Mouse (Mus musculus) kidney, embryonic 14.5 days (tissue): ENCODE data around the gene Dstn. TPM values are rescaled to one million over a fixed set of nuclear protein-coding genes. Genes with fewer than 3 reads are reported as not detected.

Experiments used
- ATAC-seq: fragments of 200-750 bp; cut with Nextera tagmentation; 2 replicates; pipeline ENCODE4 v1.8.0; 2017; ENCODE audit warnings: moderate number of reproducible peaks, mild to moderate bottlenecking, moderate TSS enrichment, moderate library complexity; ENCODE audit not compliant: low FRiP score, low TSS enrichment
- H3K27ac ChIP-seq: fragments of 300-500 bp; sonication (generic); 2 replicates; pipeline ENCODE4 v1.5.1; 2014; ENCODE audit warnings: low read depth, mild to moderate bottlenecking, low read length, moderate library complexity, mixed read lengths
- H3K27me3 ChIP-seq: fragments of 300-500 bp; sonication (generic); 2 replicates; pipeline ENCODE4 v1.6.1; 2014; ENCODE audit warnings: mild to moderate bottlenecking, low read length; ENCODE audit not compliant: control insufficient read depth, insufficient read depth
- H3K36me3 ChIP-seq: fragments of 300-500 bp; sonication (generic); 2 replicates; pipeline ENCODE4 v1.6.1; 2014; ENCODE audit warnings: low read length, mixed read lengths; ENCODE audit not compliant: control insufficient read depth, insufficient read depth
- H3K4me1 ChIP-seq: fragments of 300-500 bp; sonication (generic); 2 replicates; pipeline ENCODE4 v1.6.1; 2014; ENCODE audit warnings: low read length, mixed read lengths; ENCODE audit not compliant: control insufficient read depth, insufficient read depth
- H3K4me2 ChIP-seq: fragments of 300-500 bp; sonication (generic); replicated peaks from 2 replicates; pipeline ENCODE4 v1.6.1; 2014; ENCODE audit warnings: low read depth, mild to moderate bottlenecking, low read length
- H3K4me3 ChIP-seq: fragments of 300-500 bp; sonication (generic); 2 replicates; pipeline ENCODE4 v1.5.1; 2014; ENCODE audit warnings: mild to moderate bottlenecking, low read length
- H3K9ac ChIP-seq: fragments of 300-500 bp; sonication (generic); 2 replicates; pipeline ENCODE4 v1.6.1; 2014; ENCODE audit warnings: low read depth, mild to moderate bottlenecking, low read length, moderate library complexity
- H3K9me3 ChIP-seq: fragments of 300-500 bp; sonication (generic); 2 replicates; pipeline ENCODE4 v1.6.1; 2016; ENCODE audit warnings: low read length; ENCODE audit not compliant: control insufficient read depth
- WGBS: fragments of 180-500 bp; shearing (Covaris S2); extraction: QIAGEN DNeasy Blood & Tissue Kit; methylation state at CpG from one replicate; pipeline ENCODE4 v1.1.7; 2014; 5-methylcytosine and 5-hydroxymethylcytosine counted together
- polyA plus RNA-seq: library from polyadenylated mRNA; unstranded; fragments of >200 nt; fragmentation: Nextera tagmentation; extraction: Ambion mirVana; gene quantifications from 2 replicates; pipeline ENCODE4 v1.2.1, GENCODE M21; 2014

The Dstn gene
- polyA plus RNA-seq, 1 experiment from 2014 or later, result 404 TPM

GRCm38 (mm10) chr2:143963318-143963717 is 48.2 kb downstream of the Dstn start:
- Histone ChIP-seq H3K27me3 (no peaks in the 10 kb centered on the region), H3K4me1 (no peaks in the 10 kb centered on the region), H3K4me2 (no peak overlapping the region), H3K4me3 (no peak overlapping the region), H3K36me3 (peaks cover 77% of the 10 kb centered on the region), H3K9ac (no peak overlapping the region), H3K27ac (no peak overlapping the region), H3K9me3 (no peaks in the 10 kb centered on the region)
- ATAC-seq, result peak; percentile 49; the same call in 1 of the 2 replicates
- WGBS, result 100% methylated on average over 1 of the region's 1 CpGs

- Histone ChIP-seq H3K4me1 (no peaks in the 10 kb centered on the region), H3K9me3 (no peaks in the 10 kb centered on the region), H3K27me3 (no peaks in the 10 kb centered on the region), H3K36me3 (peaks cover 96% of the 10 kb centered on the region), H3K4me3 (no peak overlapping the region), H3K27ac (no peak overlapping the region), H3K9ac (no peak overlapping the region), H3K4me2 (no peak overlapping the region)
- no peak for ATAC-seq
- 83% methylated on average over 7 of the region's 7 CpGs for WGBS
Observed at GRCm38 (mm10) chr2:143969260-143969659, 54.1 kb downstream of the Dstn start.

GRCm38 (mm10) chr2:143970841-143971240 is 55.7 kb downstream of the Dstn start:
- no peak for ATAC-seq
- H3K4me2 ChIP-seq, result no peak overlapping the region
- H3K4me3 ChIP-seq, result no peak overlapping the region
- H3K36me3 ChIP-seq, result peaks cover 87% of the 10 kb centered on the region
- no peak overlapping the region for H3K9ac ChIP-seq
- H3K4me1 ChIP-seq, result no peaks in the 10 kb centered on the region
- H3K9me3 ChIP-seq, result no peaks in the 10 kb centered on the region
- H3K27me3 ChIP-seq, result no peaks in the 10 kb centered on the region
- 89% methylated on average over 2 of the region's 2 CpGs for WGBS
- no peak overlapping the region for H3K27ac ChIP-seq

- Histone ChIP-seq H3K4me2 (no peak overlapping the region), H3K27ac (no peak overlapping the region), H3K27me3 (no peaks in the 10 kb centered on the region), H3K9ac (no peak overlapping the region), H3K4me3 (no peak overlapping the region), H3K9me3 (no peaks in the 10 kb centered on the region), H3K36me3 (peaks cover 76% of the 10 kb centered on the region), H3K4me1 (no peaks in the 10 kb centered on the region)
- no peak for ATAC-seq
- WGBS, result 79% methylated on average over 2 of the region's 2 CpGs
Observed at GRCm38 (mm10) chr2:143971887-143972286, 56.8 kb downstream of the Dstn start.

GRCm38 (mm10) chr2:143973161-143973560 is 58.0 kb downstream of the Dstn start:
- H3K27ac ChIP-seq, result no peak overlapping the region
- H3K9ac ChIP-seq, result no peak overlapping the region
- H3K4me1 ChIP-seq, result no peaks in the 10 kb centered on the region
- peaks cover 64% of the 10 kb centered on the region for H3K36me3 ChIP-seq
- H3K4me2 ChIP-seq, result no peak overlapping the region
- 92% methylated on average over 7 of the region's 7 CpGs for WGBS
- H3K9me3 ChIP-seq, result no peaks in the 10 kb centered on the region
- no peaks in the 10 kb centered on the region for H3K27me3 ChIP-seq
- ATAC-seq, result no peak
- no peak overlapping the region for H3K4me3 ChIP-seq

GRCm38 (mm10) chr2:143975146-143975649 is 60.1 kb downstream of the Dstn start:
- Histone ChIP-seq H3K4me2 (no peak overlapping the region), H3K36me3 (peaks cover 52% of the 10 kb centered on the region), H3K4me3 (no peak overlapping the region), H3K27ac (no peak overlapping the region), H3K9me3 (no peaks in the 10 kb centered on the region), H3K4me1 (no peaks in the 10 kb centered on the region), H3K9ac (no peak overlapping the region), H3K27me3 (no peaks in the 10 kb centered on the region)
- no peak for ATAC-seq
- 94% methylated on average over 5 of the region's 5 CpGs for WGBS

- H3K36me3 ChIP-seq, result peaks cover 24% of the 10 kb centered on the region
- H3K9me3 ChIP-seq, result no peaks in the 10 kb centered on the region
- H3K27ac ChIP-seq, result no peak overlapping the region
- no peak overlapping the region for H3K4me3 ChIP-seq
- WGBS, result 89% methylated on average over 8 of the region's 8 CpGs
- H3K4me1 ChIP-seq, result no peaks in the 10 kb centered on the region
- no peak overlapping the region for H3K4me2 ChIP-seq
- no peak for ATAC-seq
- no peak overlapping the region for H3K9ac ChIP-seq
- no peaks in the 10 kb centered on the region for H3K27me3 ChIP-seq
Observed at GRCm38 (mm10) chr2:143978444-143979147, 63.5 kb downstream of the Dstn start.

GRCm38 (mm10) chr2:143980781-143981398 is 65.8 kb downstream of the Dstn start:
- H3K9ac ChIP-seq, result no peak overlapping the region
- H3K27ac ChIP-seq, result no peak overlapping the region
- H3K9me3 ChIP-seq, result no peaks in the 10 kb centered on the region
- no peak overlapping the region for H3K4me3 ChIP-seq
- H3K4me1 ChIP-seq, result no peaks in the 10 kb centered on the region
- ATAC-seq, result peak; percentile 61; the same call in 1 of the 2 replicates
- no peak overlapping the region for H3K4me2 ChIP-seq
- H3K27me3 ChIP-seq, result no peaks in the 10 kb centered on the region
- WGBS, result 41% methylated on average over 6 of the region's 6 CpGs
- peaks cover 16% of the 10 kb centered on the region for H3K36me3 ChIP-seq

- 72% methylated on average over 4 of the region's 4 CpGs for WGBS
- Histone ChIP-seq H3K27ac (no peak overlapping the region), H3K9ac (no peak overlapping the region), H3K4me1 (no peaks in the 10 kb centered on the region), H3K36me3 (peaks cover 21% of the 10 kb centered on the region), H3K4me3 (no peak overlapping the region), H3K27me3 (no peaks in the 10 kb centered on the region), H3K9me3 (no peaks in the 10 kb centered on the region), H3K4me2 (no peak overlapping the region)
- no peak for ATAC-seq
Observed at GRCm38 (mm10) chr2:143982152-143982551, 67.0 kb downstream of the Dstn start.
